Mouse (Mus musculus): ENCODE data around the gene Fgf7.

DNA sequence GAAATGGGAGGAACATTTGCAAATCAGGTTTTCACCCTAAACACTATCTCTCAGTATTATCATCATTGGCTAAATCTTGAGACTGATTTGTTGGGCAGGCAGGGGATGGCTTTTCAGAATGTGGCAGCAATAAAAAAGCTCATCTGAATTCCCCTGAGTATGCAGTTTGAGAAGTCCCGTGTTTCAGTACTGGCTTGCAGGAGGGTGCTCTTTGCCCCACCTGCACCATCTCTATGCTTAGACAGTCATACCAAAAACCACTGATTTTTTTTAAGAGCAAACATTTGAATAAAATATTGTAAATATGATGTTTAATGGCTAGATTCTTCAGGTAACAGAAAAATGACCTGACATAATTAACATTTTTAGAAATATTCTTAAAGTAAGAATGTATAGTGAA is 35.3 kb downstream of the Fgf7 start:
- TF ChIP-seq POLR2A (IDR thresholded peaks at IDR 0.05; ENCODE audit: control insufficient read depth in 1 of 2, insufficient read depth in 1 of 2, low read depth in 1 of 2, low read length in 2 of 2, poor library complexity in 1 of 2) (no peak), CTCF (IDR thresholded peaks at IDR 0.05 in 2 of 3, conservative IDR thresholded peaks at IDR 0.05 in 1 of 3; ENCODE audit: control insufficient read depth in 1 of 3, insufficient read depth in 1 of 3, low read depth in 2 of 3, low read length in 3 of 3, poor library complexity in 1 of 3, severe bottlenecking in 1 of 3) (no peak), MAX (IDR thresholded peaks at IDR 0.05; ENCODE audit: low read length) (no peak)
